Mouse (Mus musculus) urinary bladder, postnatal 14 days (tissue): ENCODE data around the gene Nupr1l.

ENCODE experiments used
- DNase-seq: peaks from one replicate; pipeline ENCODE4 v3.0.0; 2021; ENCODE audit warnings: low spot score

Nupr1l gene

GRCm38 (mm10) chr5:129918065-129918651 lies 9.8 kb downstream of the Nupr1l start:
- DNase-seq, result no peak

- no peak for DNase-seq
Measured at GRCm38 (mm10) chr5:129918752-129919151, 10.4 kb downstream of the Nupr1l start.

GRCm38 (mm10) chr5:129919320-129919719 lies 11.0 kb downstream of the Nupr1l start:
- no peak for DNase-seq

GRCm38 (mm10) chr5:129921972-129922371 lies 13.6 kb downstream of the Nupr1l start:
- no peak for DNase-seq

- DNase-seq, result no peak
Measured at GRCm38 (mm10) chr5:129924820-129925452, 16.6 kb downstream of the Nupr1l start.

- DNase-seq, result no peak
Measured at GRCm38 (mm10) chr5:129925933-129926332, 17.6 kb downstream of the Nupr1l start.

GRCm38 (mm10) chr5:129929924-129930855 lies 21.9 kb downstream of the Nupr1l start:
- peak; percentile 20 for DNase-seq

GRCm38 (mm10) chr5:129936941-129937340 lies 28.6 kb downstream of the Nupr1l start:
- no peak for DNase-seq

GRCm38 (mm10) chr5:129940281-129940680 lies 31.9 kb downstream of the Nupr1l start:
- DNase-seq, result no peak

GRCm38 (mm10) chr5:129940736-129941494 lies 32.6 kb downstream of the Nupr1l start:
- DNase-seq, result no peak

- DNase-seq, result peak; percentile 99
Measured at GRCm38 (mm10) chr5:129941495-129942045, 33.2 kb downstream of the Nupr1l start, which contains the start of gene Vkorc1l1. Gene Vkorc1l1 (plus strand): TSS chr5:129941970.

GRCm38 (mm10) chr5:129942073-129942939 lies 34.0 kb downstream of the Nupr1l start:
- DNase-seq, result peak; percentile 22

GRCm38 (mm10) chr5:129943402-129943801 lies 35.1 kb downstream of the Nupr1l start:
- no peak for DNase-seq

GRCm38 (mm10) chr5:129947528-129948033 lies 39.2 kb downstream of the Nupr1l start:
- no peak for DNase-seq

- DNase-seq, result no peak
Measured at GRCm38 (mm10) chr5:129952143-129952542, 43.8 kb downstream of the Nupr1l start.

- peak; percentile 35 for DNase-seq
Measured at GRCm38 (mm10) chr5:129954473-129955254, 46.3 kb downstream of the Nupr1l start.

GRCm38 (mm10) chr5:129955792-129956191 lies 47.5 kb downstream of the Nupr1l start:
- DNase-seq, result no peak

- no peak for DNase-seq
Measured at GRCm38 (mm10) chr5:129963224-129963623, 54.9 kb downstream of the Nupr1l start.
